Mouse (Mus musculus) hindbrain, postnatal 0 days (tissue): Measurements from ENCODE around the gene Eps8l2. TPM values are rescaled to one million over a fixed set of nuclear protein-coding genes. Genes with fewer than 3 reads are reported as not detected.

Experiments used
- ATAC-seq: fragments of 200-750 bp; cut with Nextera tagmentation; 2 replicates; pipeline ENCODE4 v1.8.0; 2017; ENCODE audit warnings: mild to moderate bottlenecking, moderate TSS enrichment, moderate library complexity
- DNase-seq: peaks from one replicate; pipeline ENCODE4 v3.0.0-alpha.2; 2015; ENCODE audit warnings: low spot score
- H3K27ac ChIP-seq: fragments of 300-500 bp; sonication (generic); 2 replicates; pipeline ENCODE4 v1.5.1; 2014; ENCODE audit warnings: mild to moderate bottlenecking
- H3K27me3 ChIP-seq: fragments of 300-500 bp; sonication (generic); 2 replicates; pipeline ENCODE4 v1.6.1; 2014; ENCODE audit warnings: low read length, mixed read lengths; ENCODE audit not compliant: insufficient read depth
- H3K36me3 ChIP-seq: fragments of 300-500 bp; sonication (generic); 2 replicates; pipeline ENCODE4 v1.6.1; 2014; ENCODE audit warnings: low read length, mixed read lengths; ENCODE audit not compliant: insufficient read depth
- H3K4me1 ChIP-seq: fragments of 300-500 bp; sonication (generic); 2 replicates; pipeline ENCODE4 v1.6.1; 2014; ENCODE audit warnings: antibody characterized with exemption, low read length, mixed read lengths; ENCODE audit not compliant: insufficient read depth
- H3K4me2 ChIP-seq: fragments of 300-500 bp; sonication (generic); 2 replicates; pipeline ENCODE4 v1.6.1; 2014; ENCODE audit warnings: low read depth, mild to moderate bottlenecking, low read length, moderate library complexity, mixed read lengths
- H3K4me3 ChIP-seq: fragments of 300-500 bp; sonication (generic); 2 replicates; pipeline ENCODE4 v1.5.1; 2014; ENCODE audit warnings: low read length
- H3K9ac ChIP-seq: fragments of 300-500 bp; sonication (generic); replicated peaks from 2 replicates; pipeline ENCODE4 v1.6.1; 2014; ENCODE audit warnings: mild to moderate bottlenecking, low read length, moderate library complexity, mixed read lengths
- H3K9me3 ChIP-seq: fragments of 300-500 bp; sonication (generic); 2 replicates; pipeline ENCODE4 v1.6.1; 2016; ENCODE audit warnings: low read length, mixed read lengths
- CTCF ChIP-seq: IDR thresholded peaks from 2 replicates; pipeline ENCODE4 v1.5.1; 2016; ENCODE audit warnings: antibody characterized with exemption, control low read depth, low read depth
- WGBS: fragments of 180-500 bp; shearing (Covaris S2); extraction: QIAGEN DNeasy Blood & Tissue Kit; methylation state at CpG from one replicate; pipeline ENCODE4 v1.1.7; 2014; 5-methylcytosine and 5-hydroxymethylcytosine counted together
- polyA plus RNA-seq: library from polyadenylated mRNA; unstranded; fragments of >200 nt; fragmentation: Nextera tagmentation; extraction: Ambion mirVana; gene quantifications from 2 replicates; pipeline ENCODE4 v1.2.1, GENCODE M21; 2015
- total RNA-seq: library from RNA; depleted of rRNA; stranded (reverse); fragments of >200 nt; gene quantifications from 2 replicates; pipeline ENCODE4 v1.2.3, GENCODE M21; 2014

The Eps8l2 gene
- total and polyA plus RNA-seq, 2 experiments from 2014 or later = 1.5 to 3.9 TPM

GRCm38 (mm10) chr7:141337716-141338416 is 814 bp upstream of the Eps8l2 start:
- WGBS = 81% methylated on average over 3 of the region's 3 CpGs
- no peak overlapping the region for H3K4me3 ChIP-seq
- ATAC-seq = no peak
- TF ChIP-seq CTCF = no peak
- no peak overlapping the region for H3K27ac ChIP-seq
- H3K4me1 ChIP-seq = 0 out of 2 replicates have a peak, but pooled peaks cover 3% of the 10 kb centered on the region
- H3K4me2 ChIP-seq = no peak overlapping the region
- H3K9me3 ChIP-seq = no peaks in the 10 kb centered on the region
- H3K36me3 ChIP-seq = peaks cover 12% of the 10 kb centered on the region; the same call in 1 of the 2 replicates
- H3K27me3 ChIP-seq = no peaks in the 10 kb centered on the region
- DNase-seq = no peak
- no peak overlapping the region for H3K9ac ChIP-seq

GRCm38 (mm10) chr7:141339215-141339920 is 688 bp downstream of the Eps8l2 start:
- Histone ChIP-seq H3K4me1 (0 out of 2 replicates have a peak, but pooled peaks cover 3% of the 10 kb centered on the region), H3K9me3 (no peaks in the 10 kb centered on the region), H3K4me3 (no peak overlapping the region), H3K27me3 (no peaks in the 10 kb centered on the region), H3K36me3 (peaks cover 7% of the 10 kb centered on the region; the same call in 1 of the 2 replicates), H3K4me2 (peak overlapping the region; percentile 23; the same call in 1 of the 2 replicates), H3K27ac (no peak overlapping the region), H3K9ac (no peak overlapping the region)
- no peak for ATAC-seq
- DNase-seq = no peak
- 38% methylated on average over 20 of the region's 20 CpGs for WGBS
- no peak for TF ChIP-seq CTCF

- no peak overlapping the region for H3K4me2 ChIP-seq
- H3K4me3 ChIP-seq = no peak overlapping the region
- 0 out of 2 replicates have a peak, but pooled peaks cover 3% of the 10 kb centered on the region for H3K4me1 ChIP-seq
- peaks cover 2% of the 10 kb centered on the region; the same call in 1 of the 2 replicates for H3K36me3 ChIP-seq
- H3K27me3 ChIP-seq = no peaks in the 10 kb centered on the region
- TF ChIP-seq CTCF = no peak
- H3K27ac ChIP-seq = no peak overlapping the region
- no peaks in the 10 kb centered on the region for H3K9me3 ChIP-seq
- ATAC-seq (no peak), DNase-seq (no peak)
- no peak overlapping the region for H3K9ac ChIP-seq
- 87% methylated on average over 7 of the region's 7 CpGs for WGBS
Observed at GRCm38 (mm10) chr7:141340023-141340422, 1.3 kb downstream of the Eps8l2 start.

GRCm38 (mm10) chr7:141340476-141340875 is 1.8 kb downstream of the Eps8l2 start:
- no peaks in the 10 kb centered on the region for H3K36me3 ChIP-seq
- no peak overlapping the region for H3K9ac ChIP-seq
- no peaks in the 10 kb centered on the region for H3K27me3 ChIP-seq
- no peak for ATAC-seq
- 0 out of 2 replicates have a peak, but pooled peaks cover 3% of the 10 kb centered on the region for H3K4me1 ChIP-seq
- DNase-seq = no peak
- no peaks in the 10 kb centered on the region for H3K9me3 ChIP-seq
- H3K4me2 ChIP-seq = no peak overlapping the region
- WGBS = 83% methylated on average over 6 of the region's 6 CpGs
- no peak overlapping the region for H3K27ac ChIP-seq
- no peak overlapping the region for H3K4me3 ChIP-seq
- no peak for TF ChIP-seq CTCF

DNA sequence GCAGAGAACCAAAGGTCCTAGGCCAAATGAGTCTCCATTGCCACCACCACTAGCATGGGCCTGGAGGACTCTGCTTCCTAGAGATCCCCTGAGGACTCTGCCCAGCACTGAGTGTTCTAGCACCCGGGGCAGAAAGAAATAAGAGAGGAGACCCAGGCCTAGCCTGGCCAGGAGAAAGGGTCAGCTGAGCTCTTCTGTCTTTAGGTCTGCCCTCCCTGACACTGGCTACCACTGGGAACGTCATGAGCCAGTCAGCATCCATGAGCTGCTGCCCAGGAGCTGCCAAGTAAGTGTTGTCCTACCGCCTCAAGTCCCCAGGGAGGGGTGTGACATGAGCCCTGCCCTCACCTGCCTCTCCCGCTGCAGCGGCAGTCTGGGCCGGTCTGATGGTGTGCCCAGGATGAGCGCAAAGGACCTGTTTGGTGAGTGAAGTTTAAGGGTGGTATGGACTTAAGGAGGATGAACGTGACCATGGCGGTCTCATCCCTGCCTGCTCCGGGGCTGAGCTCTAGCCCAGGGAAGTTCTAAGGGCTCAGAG is 3.1 kb downstream of the Eps8l2 start:
- TF ChIP-seq CTCF = no peak
- no peaks in the 10 kb centered on the region for H3K9me3 ChIP-seq
- no peak for ATAC-seq
- H3K27me3 ChIP-seq = no peaks in the 10 kb centered on the region
- no peaks in the 10 kb centered on the region for H3K36me3 ChIP-seq
- H3K27ac ChIP-seq = no peak overlapping the region
- no peak overlapping the region for H3K4me3 ChIP-seq
- no peak for DNase-seq
- no peak overlapping the region for H3K4me2 ChIP-seq
- WGBS = 81% methylated on average over 10 of the region's 10 CpGs
- H3K9ac ChIP-seq = no peak overlapping the region
- H3K4me1 ChIP-seq = 0 out of 2 replicates have a peak, but pooled peaks cover 3% of the 10 kb centered on the region

DNA sequence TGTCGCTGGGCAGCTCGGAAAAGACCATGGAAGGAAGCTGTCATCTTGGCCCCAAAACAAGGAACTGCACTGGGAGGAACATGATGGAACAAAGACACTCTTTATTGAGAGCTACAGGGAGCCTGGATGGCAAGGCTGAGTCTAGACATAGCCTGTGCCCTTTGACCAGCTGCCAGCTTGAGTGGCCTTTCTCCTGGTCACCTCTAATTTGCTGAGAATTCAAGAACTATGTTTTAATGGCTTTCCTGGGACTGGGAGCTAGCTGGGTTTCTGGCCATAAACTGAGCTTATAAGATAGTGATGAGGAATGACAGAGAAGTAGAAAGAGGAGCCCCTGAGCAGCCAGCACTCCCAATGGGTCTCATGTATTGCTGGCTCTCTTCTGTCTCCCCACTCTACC is 4.5 kb downstream of the Eps8l2 start:
- no peak overlapping the region for H3K9ac ChIP-seq
- 0 out of 2 replicates have a peak, but pooled peaks cover 3% of the 10 kb centered on the region for H3K4me1 ChIP-seq
- DNase-seq = no peak
- H3K27ac ChIP-seq = no peak overlapping the region
- H3K36me3 ChIP-seq = no peaks in the 10 kb centered on the region
- ATAC-seq = no peak
- 47% methylated on average over 2 of the region's 2 CpGs for whole genome bisulfite sequencing
- no peaks in the 10 kb centered on the region for H3K27me3 ChIP-seq
- no peak overlapping the region for H3K4me2 ChIP-seq
- no peak overlapping the region for H3K4me3 ChIP-seq
- no peaks in the 10 kb centered on the region for H3K9me3 ChIP-seq
- no peak for TF ChIP-seq CTCF
